Mouse (Mus musculus) midbrain, embryonic 11.5 days (tissue): Measurements from ENCODE around the gene Pomc. TPM values are rescaled to one million over a fixed set of nuclear protein-coding genes. Genes with fewer than 3 reads are reported as not detected.

Source experiments
- ATAC-seq: fragments of 200-750 bp; cut with Nextera tagmentation; 2 replicates; pipeline ENCODE4 v1.8.0; 2017; ENCODE audit warnings: moderate TSS enrichment, moderate library complexity; ENCODE audit not compliant: low FRiP score
- DNase-seq: peaks from one replicate; pipeline ENCODE4 v3.0.0; 2015; ENCODE audit warnings: low spot score; ENCODE audit errors: missing footprints
- H3K27ac ChIP-seq: fragments of 300-500 bp; sonication (generic); 2 replicates; pipeline ENCODE4 v1.5.1; 2014; ENCODE audit warnings: low read depth, low read length
- H3K27me3 ChIP-seq: fragments of 300-500 bp; sonication (generic); 2 replicates; pipeline ENCODE4 v1.6.1; 2014; ENCODE audit warnings: mild to moderate bottlenecking, low read length, moderate library complexity, mixed read lengths; ENCODE audit not compliant: control insufficient read depth, insufficient read depth
- H3K36me3 ChIP-seq: fragments of 300-500 bp; sonication (generic); 2 replicates; pipeline ENCODE4 v1.6.1; 2014; ENCODE audit warnings: mild to moderate bottlenecking, low read length, moderate library complexity, mixed read lengths; ENCODE audit not compliant: control insufficient read depth, insufficient read depth
- H3K4me1 ChIP-seq: fragments of 300-500 bp; sonication (generic); 2 replicates; pipeline ENCODE4 v1.6.1; 2014; ENCODE audit warnings: low read length; ENCODE audit not compliant: control insufficient read depth, insufficient read depth
- H3K4me2 ChIP-seq: fragments of 300-500 bp; sonication (generic); 2 replicates; pipeline ENCODE4 v1.6.1; 2014; ENCODE audit warnings: mild to moderate bottlenecking, moderate library complexity
- H3K4me3 ChIP-seq: fragments of 300-500 bp; sonication (generic); 2 replicates; pipeline ENCODE4 v1.5.1; 2014; ENCODE audit warnings: low read depth, low read length
- H3K9ac ChIP-seq: fragments of 300-500 bp; sonication (generic); 2 replicates; pipeline ENCODE4 v1.6.1; 2014; ENCODE audit warnings: low read length
- H3K9me3 ChIP-seq: fragments of 300-500 bp; sonication (generic); 2 replicates; pipeline ENCODE4 v1.6.1; 2016; ENCODE audit warnings: low read length; ENCODE audit not compliant: control insufficient read depth
- WGBS: fragments of 180-500 bp; shearing (Covaris S2); extraction: QIAGEN DNeasy Blood & Tissue Kit; methylation state at CpG from one replicate; pipeline ENCODE4 v1.1.7; 2014; 5-methylcytosine and 5-hydroxymethylcytosine counted together
- polyA plus RNA-seq: library from polyadenylated mRNA; unstranded; fragments of >200 nt; fragmentation: Nextera tagmentation; extraction: Ambion mirVana; gene quantifications from 2 replicates; pipeline ENCODE4 v1.2.1, GENCODE M21; 2014

The Pomc gene
- 6.9 and 7.3 TPM in 2 replicates for polyA plus RNA-seq

GRCm38 (mm10) chr12:3954651-3955050 is at the start of gene Pomc:
Gene Pomc (plus strand): TSS chr12:3954951.
- no peak for DNase-seq
- Histone ChIP-seq H3K36me3 (no peaks in the 10 kb centered on the region), H3K9me3 (no peaks in the 10 kb centered on the region), H3K9ac (no peak within 1 kb of the TSS), H3K27me3 (peaks cover 13% of the 10 kb centered on the region), H3K4me2 (no peak within 1 kb of the TSS), H3K4me3 (no peak within 1 kb of the TSS), H3K27ac (no peak within 1 kb of the TSS), H3K4me1 (peaks cover 3% of the 10 kb centered on the region; the same call in 1 of the 2 replicates)
- 20% methylated on average over 22 of the region's 22 CpGs for WGBS
- ATAC-seq: no peak

DNA sequence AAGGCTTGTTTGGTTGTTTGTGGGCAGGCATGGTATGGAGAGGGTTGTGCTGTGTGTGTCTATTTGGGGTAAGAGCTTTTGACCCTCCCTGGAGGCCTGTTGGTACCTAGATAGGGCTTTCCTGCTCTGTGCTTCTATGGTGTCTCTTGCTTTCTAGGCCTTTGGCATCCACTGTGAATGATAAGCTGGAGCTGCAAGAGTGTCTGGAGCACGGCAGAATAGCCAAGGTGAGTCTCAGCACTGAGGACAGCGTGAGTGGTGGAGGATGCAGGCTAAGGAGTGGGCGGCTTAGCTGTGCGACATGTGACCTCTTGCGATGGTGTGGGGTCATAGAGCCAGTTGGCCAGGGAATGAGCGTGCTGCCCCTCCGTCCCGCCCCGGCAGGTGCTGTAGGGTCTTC is 49.3 kb upstream of the Pomc start:
- DNase-seq (peak; percentile 73), ATAC-seq (no peak)
- H3K4me2 ChIP-seq: no peak overlapping the region
- 91% methylated on average over 9 of the region's 9 CpGs for WGBS
- no peaks in the 10 kb centered on the region for H3K4me1 ChIP-seq
- no peak overlapping the region for H3K9ac ChIP-seq
- H3K9me3 ChIP-seq: no peaks in the 10 kb centered on the region
- peaks cover 41% of the 10 kb centered on the region for H3K36me3 ChIP-seq
- H3K27ac ChIP-seq: no peak overlapping the region
- H3K27me3 ChIP-seq: no peaks in the 10 kb centered on the region
- no peak overlapping the region for H3K4me3 ChIP-seq

GRCm38 (mm10) chr12:3906308-3906707 is 48.4 kb upstream of the Pomc start:
- peak; percentile 74 for DNase-seq
- no peak overlapping the region for H3K9ac ChIP-seq
- ATAC-seq: no peak

DNA sequence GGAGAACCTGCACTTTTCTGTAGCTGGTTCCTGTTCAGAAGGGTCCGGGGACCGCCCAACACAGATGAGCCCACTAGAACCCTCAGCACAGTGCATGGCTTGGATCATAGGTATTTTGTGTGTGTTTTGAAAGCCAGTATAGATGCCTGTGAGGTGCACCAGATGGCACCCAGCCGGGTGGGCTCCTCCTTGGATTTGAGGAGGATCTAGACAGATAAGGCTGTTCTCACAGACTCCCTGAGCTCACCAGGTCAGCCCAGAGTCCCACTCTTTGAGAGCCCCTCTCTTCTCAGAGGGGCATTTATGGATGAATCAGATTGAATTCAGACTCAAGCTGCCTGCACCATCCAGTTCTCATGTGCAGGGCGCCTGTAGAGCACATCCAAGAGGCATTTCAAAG is 47.7 kb upstream of the Pomc start:
- Histone ChIP-seq H3K9me3 (no peaks in the 10 kb centered on the region), H3K4me2 (no peak overlapping the region), H3K36me3 (peaks cover 31% of the 10 kb centered on the region), H3K27ac (no peak overlapping the region), H3K4me1 (no peaks in the 10 kb centered on the region), H3K9ac (no peak overlapping the region), H3K27me3 (no peaks in the 10 kb centered on the region), H3K4me3 (no peak overlapping the region)
- ATAC-seq (no peak), DNase-seq (no peak)
- WGBS: 86% methylated on average over 4 of the region's 4 CpGs

More at GRCm38 (mm10) chr12:3906308-3906707, 48.4 kb upstream of the Pomc start:
- H3K9me3 ChIP-seq: no peaks in the 10 kb centered on the region
- H3K4me3 ChIP-seq: no peak overlapping the region
- no peak overlapping the region for H3K4me2 ChIP-seq
- no peaks in the 10 kb centered on the region for H3K4me1 ChIP-seq
- H3K36me3 ChIP-seq: peaks cover 38% of the 10 kb centered on the region
- H3K27ac ChIP-seq: peak overlapping the region; percentile 9; the same call in 1 of the 2 replicates
- H3K27me3 ChIP-seq: no peaks in the 10 kb centered on the region

GRCm38 (mm10) chr12:3907418-3907817 is 47.3 kb upstream of the Pomc start:
- Histone ChIP-seq H3K4me2 (no peak overlapping the region), H3K4me3 (no peak overlapping the region), H3K27me3 (no peaks in the 10 kb centered on the region), H3K9me3 (no peaks in the 10 kb centered on the region), H3K36me3 (peaks cover 27% of the 10 kb centered on the region), H3K9ac (no peak overlapping the region), H3K27ac (no peak overlapping the region), H3K4me1 (no peaks in the 10 kb centered on the region)
- DNase-seq: no peak
- no peak for ATAC-seq
- WGBS: 77% methylated on average over 13 of the region's 13 CpGs

- Histone ChIP-seq H3K9ac (no peak overlapping the region), H3K4me2 (no peak overlapping the region), H3K36me3 (peaks cover 13% of the 10 kb centered on the region), H3K9me3 (no peaks in the 10 kb centered on the region), H3K27ac (no peak overlapping the region), H3K4me3 (no peak overlapping the region), H3K27me3 (no peaks in the 10 kb centered on the region), H3K4me1 (no peaks in the 10 kb centered on the region)
- peak; percentile 31; the same call in 1 of the 2 replicates for ATAC-seq
- peak; percentile 84 for DNase-seq
- 77% methylated on average over 10 of the region's 10 CpGs for WGBS
Measured at GRCm38 (mm10) chr12:3910466-3911093, 44.2 kb upstream of the Pomc start.

DNA sequence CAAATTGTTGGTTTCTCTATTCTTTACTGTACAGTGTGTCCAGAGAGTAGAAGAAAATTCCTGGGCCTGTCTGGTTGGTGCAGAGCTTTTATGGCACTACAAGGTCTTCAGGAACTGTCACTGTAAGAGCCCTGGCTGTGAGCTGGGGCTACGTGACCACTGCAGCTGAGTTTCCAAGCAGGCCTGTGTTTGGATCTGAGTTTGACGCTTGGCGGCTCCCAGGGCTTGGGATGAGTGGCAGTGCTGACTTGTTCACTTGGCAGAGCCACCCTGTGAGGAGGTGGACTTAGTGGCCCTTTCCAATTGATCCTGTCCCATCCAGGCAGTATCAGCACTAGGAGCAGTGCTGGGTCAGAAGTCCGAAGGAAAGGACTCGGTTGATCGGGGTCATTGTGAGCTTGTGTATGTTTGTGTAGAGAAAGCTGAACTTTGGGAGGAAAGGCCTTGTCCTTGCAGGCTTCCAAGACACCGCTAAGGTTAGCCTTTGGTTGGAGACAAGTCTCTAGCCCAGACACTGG is 42.9 kb upstream of the Pomc start:
- DNase-seq (no peak), ATAC-seq (no peak)
- WGBS: 87% methylated on average over 7 of the region's 7 CpGs

GRCm38 (mm10) chr12:3915852-3916251 is 38.9 kb upstream of the Pomc start:
- no peak for DNase-seq
- Histone ChIP-seq H3K4me2 (no peak overlapping the region), H3K36me3 (no peaks in the 10 kb centered on the region), H3K27ac (no peak overlapping the region), H3K4me3 (no peak overlapping the region), H3K9ac (no peak overlapping the region), H3K27me3 (no peaks in the 10 kb centered on the region), H3K9me3 (no peaks in the 10 kb centered on the region), H3K4me1 (peaks cover 7% of the 10 kb centered on the region)
- ATAC-seq: no peak
- 91% methylated on average over 3 of the region's 3 CpGs for WGBS

More for the DNA sequence above, 42.9 kb upstream of the Pomc start:
- no peak overlapping the region for H3K9ac ChIP-seq
- no peak overlapping the region for H3K4me2 ChIP-seq
- H3K36me3 ChIP-seq: peaks cover 9% of the 10 kb centered on the region
- H3K4me3 ChIP-seq: no peak overlapping the region
- H3K9me3 ChIP-seq: no peaks in the 10 kb centered on the region
- no peak overlapping the region for H3K27ac ChIP-seq
- H3K4me1 ChIP-seq: no peaks in the 10 kb centered on the region
- H3K27me3 ChIP-seq: no peaks in the 10 kb centered on the region

GRCm38 (mm10) chr12:3917668-3918341 is 36.9 kb upstream of the Pomc start:
- H3K27ac ChIP-seq: no peak overlapping the region

More at GRCm38 (mm10) chr12:3917668-3918341, 36.9 kb upstream of the Pomc start:
- H3K4me1 ChIP-seq: peaks cover 9% of the 10 kb centered on the region
- WGBS: 22% methylated on average over 14 of the region's 14 CpGs
- no peaks in the 10 kb centered on the region for H3K27me3 ChIP-seq
- H3K4me3 ChIP-seq: no peak overlapping the region
- DNase-seq (no peak), ATAC-seq (peak; percentile 76)
- H3K36me3 ChIP-seq: no peaks in the 10 kb centered on the region
- no peak overlapping the region for H3K4me2 ChIP-seq
- H3K9ac ChIP-seq: no peak overlapping the region
- no peaks in the 10 kb centered on the region for H3K9me3 ChIP-seq
